Mouse (Mus musculus): Measurements from ENCODE around the gene Cdon.

GRCm38 (mm10) chr9:35486616-35487015 is 65.7 kb downstream of the Cdon start:
- TF ChIP-seq CTCF (IDR thresholded peaks at IDR 0.05) (no peak), POLR2A (IDR thresholded peaks at IDR 0.05; ENCODE audit: insufficient read depth, low read depth, low read length) (no peak), EP300 (IDR thresholded peaks at IDR 0.05; ENCODE audit: insufficient read depth, low read depth, low read length) (no peak)
